Mouse (Mus musculus) midbrain, embryonic 11.5 days (tissue): Measurements from ENCODE around the gene Mgll. TPM values are rescaled to one million over a fixed set of nuclear protein-coding genes. Genes with fewer than 3 reads are reported as not detected.

Source experiments
- ATAC-seq: fragments of 200-750 bp; cut with Nextera tagmentation; 2 replicates; pipeline ENCODE4 v1.8.0; 2017; ENCODE audit warnings: moderate TSS enrichment, moderate library complexity; ENCODE audit not compliant: low FRiP score
- DNase-seq: peaks from one replicate; pipeline ENCODE4 v3.0.0; 2015; ENCODE audit warnings: low spot score; ENCODE audit errors: missing footprints
- H3K27ac ChIP-seq: fragments of 300-500 bp; sonication (generic); 2 replicates; pipeline ENCODE4 v1.5.1; 2014; ENCODE audit warnings: low read depth, low read length
- H3K27me3 ChIP-seq: fragments of 300-500 bp; sonication (generic); 2 replicates; pipeline ENCODE4 v1.6.1; 2014; ENCODE audit warnings: mild to moderate bottlenecking, low read length, moderate library complexity, mixed read lengths; ENCODE audit not compliant: control insufficient read depth, insufficient read depth
- H3K36me3 ChIP-seq: fragments of 300-500 bp; sonication (generic); 2 replicates; pipeline ENCODE4 v1.6.1; 2014; ENCODE audit warnings: mild to moderate bottlenecking, low read length, moderate library complexity, mixed read lengths; ENCODE audit not compliant: control insufficient read depth, insufficient read depth
- H3K4me1 ChIP-seq: fragments of 300-500 bp; sonication (generic); 2 replicates; pipeline ENCODE4 v1.6.1; 2014; ENCODE audit warnings: low read length; ENCODE audit not compliant: control insufficient read depth, insufficient read depth
- H3K4me2 ChIP-seq: fragments of 300-500 bp; sonication (generic); 2 replicates; pipeline ENCODE4 v1.6.1; 2014; ENCODE audit warnings: mild to moderate bottlenecking, moderate library complexity
- H3K4me3 ChIP-seq: fragments of 300-500 bp; sonication (generic); 2 replicates; pipeline ENCODE4 v1.5.1; 2014; ENCODE audit warnings: low read depth, low read length
- H3K9ac ChIP-seq: fragments of 300-500 bp; sonication (generic); 2 replicates; pipeline ENCODE4 v1.6.1; 2014; ENCODE audit warnings: low read length
- H3K9me3 ChIP-seq: fragments of 300-500 bp; sonication (generic); 2 replicates; pipeline ENCODE4 v1.6.1; 2016; ENCODE audit warnings: low read length; ENCODE audit not compliant: control insufficient read depth
- WGBS: fragments of 180-500 bp; shearing (Covaris S2); extraction: QIAGEN DNeasy Blood & Tissue Kit; methylation state at CpG from one replicate; pipeline ENCODE4 v1.1.7; 2014; 5-methylcytosine and 5-hydroxymethylcytosine counted together
- polyA plus RNA-seq: library from polyadenylated mRNA; unstranded; fragments of >200 nt; fragmentation: Nextera tagmentation; extraction: Ambion mirVana; gene quantifications from 2 replicates; pipeline ENCODE4 v1.2.1, GENCODE M21; 2014

Gene Mgll
- polyA plus RNA-seq, 1 experiment from 2014 or later, result 1.7 TPM

- Histone ChIP-seq H3K36me3 (no peaks in the 10 kb centered on the region), H3K27me3 (no peaks in the 10 kb centered on the region), H3K9me3 (no peaks in the 10 kb centered on the region), H3K9ac (no peak overlapping the region), H3K4me3 (no peak overlapping the region), H3K27ac (no peak overlapping the region), H3K4me1 (peaks cover 2% of the 10 kb centered on the region), H3K4me2 (no peak overlapping the region)
- ATAC-seq, result no peak
- DNase-seq, result no peak
- 88% methylated on average over 5 of the region's 5 CpGs for WGBS
These were observed 46.8 kb downstream of the Mgll start for GRCm38 (mm10) chr6:88770981-88771380.

- peaks cover 2% of the 10 kb centered on the region for H3K4me1 ChIP-seq
- WGBS, result 90% methylated on average over 13 of the region's 13 CpGs
- H3K4me3 ChIP-seq, result no peak overlapping the region
- no peaks in the 10 kb centered on the region for H3K36me3 ChIP-seq
- H3K27me3 ChIP-seq, result no peaks in the 10 kb centered on the region
- H3K27ac ChIP-seq, result no peak overlapping the region
- H3K4me2 ChIP-seq, result no peak overlapping the region
- H3K9me3 ChIP-seq, result no peaks in the 10 kb centered on the region
- no peak overlapping the region for H3K9ac ChIP-seq
- DNase-seq (no peak), ATAC-seq (no peak)
These were observed 47.8 kb downstream of the Mgll start for GRCm38 (mm10) chr6:88772041-88772440.

- Histone ChIP-seq H3K4me1 (peaks cover 5% of the 10 kb centered on the region), H3K4me3 (no peak overlapping the region), H3K36me3 (no peaks in the 10 kb centered on the region), H3K9me3 (no peaks in the 10 kb centered on the region), H3K27me3 (no peaks in the 10 kb centered on the region), H3K27ac (no peak overlapping the region), H3K9ac (no peak overlapping the region), H3K4me2 (no peak overlapping the region)
- 83% methylated on average over 9 of the region's 9 CpGs for WGBS
- DNase-seq (no peak), ATAC-seq (no peak)
These were observed 49.8 kb downstream of the Mgll start for GRCm38 (mm10) chr6:88774055-88774454.

GRCm38 (mm10) chr6:88775267-88775666 is 51.1 kb downstream of the Mgll start:
- Histone ChIP-seq H3K27me3 (no peaks in the 10 kb centered on the region), H3K9ac (no peak overlapping the region), H3K4me2 (no peak overlapping the region), H3K4me3 (no peak overlapping the region), H3K9me3 (no peaks in the 10 kb centered on the region), H3K36me3 (no peaks in the 10 kb centered on the region), H3K4me1 (peaks cover 5% of the 10 kb centered on the region), H3K27ac (no peak overlapping the region)
- ATAC-seq (no peak), DNase-seq (peak; percentile 33)
- 76% methylated on average over 13 of the region's 14 CpGs for WGBS

- Histone ChIP-seq H3K9me3 (no peaks in the 10 kb centered on the region), H3K27ac (no peak overlapping the region)
These were observed 52.2 kb downstream of the Mgll start for GRCm38 (mm10) chr6:88776336-88776923.

GRCm38 (mm10) chr6:88776964-88777363 is 52.8 kb downstream of the Mgll start:
- Histone ChIP-seq H3K27me3 (no peaks in the 10 kb centered on the region), H3K4me3 (no peak overlapping the region), H3K27ac (no peak overlapping the region), H3K4me1 (peaks cover 5% of the 10 kb centered on the region), H3K4me2 (no peak overlapping the region), H3K9me3 (no peaks in the 10 kb centered on the region), H3K9ac (no peak overlapping the region), H3K36me3 (no peaks in the 10 kb centered on the region)
- DNase-seq, result no peak
- ATAC-seq, result no peak
- WGBS, result 76% methylated on average over 8 of the region's 8 CpGs

More at GRCm38 (mm10) chr6:88776336-88776923, 52.2 kb downstream of the Mgll start:
- H3K9ac ChIP-seq, result no peak overlapping the region
- no peak overlapping the region for H3K4me3 ChIP-seq
- ATAC-seq, result no peak
- 68% methylated on average over 13 of the region's 13 CpGs for WGBS
- H3K27me3 ChIP-seq, result no peaks in the 10 kb centered on the region
- peaks cover 5% of the 10 kb centered on the region for H3K4me1 ChIP-seq
- H3K4me2 ChIP-seq, result no peak overlapping the region
- DNase-seq, result no peak
- H3K36me3 ChIP-seq, result no peaks in the 10 kb centered on the region

- Histone ChIP-seq H3K9ac (no peak overlapping the region), H3K27me3 (no peaks in the 10 kb centered on the region), H3K27ac (no peak overlapping the region), H3K9me3 (no peaks in the 10 kb centered on the region), H3K4me1 (peaks cover 5% of the 10 kb centered on the region), H3K4me2 (no peak overlapping the region), H3K4me3 (no peak overlapping the region), H3K36me3 (no peaks in the 10 kb centered on the region)
- 21% methylated on average over 8 of the region's 8 CpGs for whole genome bisulfite sequencing
- ATAC-seq, result no peak
- no peak for DNase-seq
These were observed 54.0 kb downstream of the Mgll start for GRCm38 (mm10) chr6:88778047-88778688.

GRCm38 (mm10) chr6:88779755-88780154 is 55.5 kb downstream of the Mgll start:
- H3K27ac ChIP-seq, result no peak overlapping the region
- no peak for DNase-seq
- H3K9me3 ChIP-seq, result no peaks in the 10 kb centered on the region
- H3K4me1 ChIP-seq, result peaks cover 5% of the 10 kb centered on the region
- no peak for ATAC-seq
- no peak overlapping the region for H3K9ac ChIP-seq
- no peak overlapping the region for H3K4me3 ChIP-seq
- 88% methylated on average over 5 of the region's 5 CpGs for WGBS
- H3K4me2 ChIP-seq, result no peak overlapping the region
- H3K27me3 ChIP-seq, result no peaks in the 10 kb centered on the region
- H3K36me3 ChIP-seq, result no peaks in the 10 kb centered on the region

GRCm38 (mm10) chr6:88781919-88782318 is 57.7 kb downstream of the Mgll start:
- no peak overlapping the region for H3K9ac ChIP-seq
- H3K4me1 ChIP-seq, result peaks cover 3% of the 10 kb centered on the region; the same call in 1 of the 2 replicates
- ATAC-seq (no peak), DNase-seq (no peak)
- H3K9me3 ChIP-seq, result no peaks in the 10 kb centered on the region
- H3K27me3 ChIP-seq, result no peaks in the 10 kb centered on the region
- no peaks in the 10 kb centered on the region for H3K36me3 ChIP-seq
- H3K27ac ChIP-seq, result no peak overlapping the region
- H3K4me3 ChIP-seq, result no peak overlapping the region
- 64% methylated on average over 4 of the region's 4 CpGs for WGBS
- no peak overlapping the region for H3K4me2 ChIP-seq
